ENCODE assay signal across 12 mouse cellular contexts in the genomic region with DNA sequence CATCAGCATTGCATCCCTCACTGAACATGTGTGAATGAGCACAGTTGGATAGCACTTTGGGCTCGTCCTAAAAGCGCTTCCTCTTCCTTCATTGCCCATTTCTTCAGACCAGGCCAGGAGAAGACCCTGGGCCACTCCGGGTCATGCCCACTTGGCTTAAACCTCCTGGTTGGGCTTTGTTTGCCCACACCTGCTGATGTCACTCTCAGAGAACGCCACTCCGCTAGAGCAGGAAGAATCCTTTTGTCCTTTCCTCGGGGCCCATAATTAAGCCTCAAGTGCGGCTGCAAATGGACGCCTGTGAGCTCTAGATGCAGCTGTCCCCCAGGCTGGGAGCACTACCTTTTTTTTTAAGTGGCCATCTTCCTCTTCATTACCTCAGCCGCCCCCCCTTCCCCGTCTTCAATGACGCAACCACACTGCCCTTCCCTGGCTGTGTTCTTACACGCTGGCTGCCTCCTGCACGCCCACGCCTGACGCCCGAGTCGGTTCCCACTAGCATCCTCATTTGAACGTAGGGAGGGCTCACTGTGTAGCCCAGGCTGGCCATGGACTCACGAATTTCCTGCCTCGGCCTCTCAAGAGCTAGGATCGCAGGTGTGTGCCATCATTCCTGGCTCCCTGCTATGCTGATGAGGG.
DNase-seq lines count a peak whose midpoint lies in the region; ATAC-seq lines count a peak whose summit lies in the region.
"Had no signal": no experiment of that assay in that cellular context is flagged by ENCODE, and none has a peak within 500 bp of the region (broad histone marks: within the 10 kb centered on the region; RNA-seq: fewer than 3 reads in every experiment).

No protein-coding gene starts in this region.

- 68% methylated on average over 21 of the region's 21 CpGs for WGBS in embryonic facial prominence, embryonic 14.5 days
- WGBS in embryonic facial prominence, embryonic 10.5 days = 78% methylated on average over 21 of the region's 21 CpGs

- peak; percentile 51 for DNase-seq in embryonic facial prominence, embryonic 14.5 days (ENCODE audit: low spot score)
- no peak for DNase-seq in embryonic facial prominence, embryonic 10.5 days (ENCODE audit: low spot score)
- peak; percentile 71 to 83 for DNase-seq in left cerebral cortex, adult 18-20 months (ENCODE audit: low spot score in 2 of 2)
- no peak for DNase-seq in left cerebral cortex, adult 11 months (ENCODE audit: low spot score)
- DNase-seq in left cerebral cortex, postnatal 25 days (ENCODE audit: low spot score in 2 of 2) = peak; percentile 62 to 89
- DNase-seq in retina, embryonic 14.5 days (ENCODE audit: low spot score) = peak; percentile 37
- DNase-seq in ovary, adult 18-20 months (ENCODE audit: low spot score) = no peak
- no peak for DNase-seq in cerebellum, adult 18-20 months
- DNase-seq: cerebellum, postnatal 25 days; heart, postnatal 36 days; kidney, adult 2 months had no signal

- no peak overlapping the region for H3K4me2 ChIP-seq in embryonic facial prominence, embryonic 14.5 days (ENCODE audit: low read depth, low read length)
- H3K4me2 ChIP-seq: stomach, embryonic 15.5 days had no signal

- intact Hi-C loops in left cerebral cortex, postnatal 25 days (cut with DNase I) = no loop called here

- no peak overlapping the region for H3K27ac ChIP-seq in embryonic facial prominence, embryonic 14.5 days (replicated peaks; ENCODE audit: low read depth, low read length)
- H3K27ac ChIP-seq in embryonic facial prominence, embryonic 10.5 days (replicated peaks) = no peak overlapping the region
- H3K27ac ChIP-seq: stomach, embryonic 15.5 days had no signal

- no peak; the same call in 1 of the 2 replicates for ATAC-seq in embryonic facial prominence, embryonic 14.5 days (ENCODE audit: low read depth)

- no peaks in the 10 kb centered on the region for H3K9me3 ChIP-seq in embryonic facial prominence, embryonic 14.5 days (ENCODE audit: control insufficient read depth, low read length)
- H3K9me3 ChIP-seq in embryonic facial prominence, embryonic 10.5 days = no peaks in the 10 kb centered on the region
- H3K9me3 ChIP-seq: stomach, embryonic 15.5 days had no signal

- H3K4me3 ChIP-seq in embryonic facial prominence, embryonic 14.5 days (ENCODE audit: low read depth, low read length) = no peak overlapping the region
- H3K4me3 ChIP-seq in embryonic facial prominence, embryonic 10.5 days = no peak overlapping the region
- H3K4me3 ChIP-seq: stomach, embryonic 15.5 days had no signal

- no peaks in the 10 kb centered on the region for H3K27me3 ChIP-seq in embryonic facial prominence, embryonic 14.5 days (replicated peaks; ENCODE audit: control insufficient read depth, insufficient read depth, low read length)
- no peaks in the 10 kb centered on the region for H3K27me3 ChIP-seq in embryonic facial prominence, embryonic 10.5 days (replicated peaks; ENCODE audit: low read depth, poor library complexity, severe bottlenecking)
- H3K27me3 ChIP-seq: stomach, embryonic 15.5 days had no signal

- no peak overlapping the region for H3K9ac ChIP-seq in embryonic facial prominence, embryonic 14.5 days (ENCODE audit: low read depth, low read length)
- H3K9ac ChIP-seq: stomach, embryonic 15.5 days had no signal

- H3K36me3 ChIP-seq in embryonic facial prominence, embryonic 14.5 days (ENCODE audit: control insufficient read depth, insufficient read depth, low read length) = peaks cover 60% of the 10 kb centered on the region
- peaks cover 96% of the 10 kb centered on the region for H3K36me3 ChIP-seq in embryonic facial prominence, embryonic 10.5 days (replicated peaks)

- H3K4me1 ChIP-seq in embryonic facial prominence, embryonic 14.5 days (ENCODE audit: control insufficient read depth, insufficient read depth, low read length) = no peaks in the 10 kb centered on the region
- H3K4me1 ChIP-seq in embryonic facial prominence, embryonic 10.5 days = peaks cover 7% of the 10 kb centered on the region; the same call in 1 of the 2 replicates
- H3K4me1 ChIP-seq: stomach, embryonic 15.5 days had no signal

Comparison
In these comparisons a context has a peak if more than half of its experiments do, and no peak if none do; other contexts are left out.
1. DNase-seq: peak in embryonic facial prominence, embryonic 14.5 days (single experiment), left cerebral cortex, adult 18-20 months (2 of 2), left cerebral cortex, postnatal 25 days (2 of 2) and retina, embryonic 14.5 days (single experiment); none in embryonic facial prominence, embryonic 10.5 days (single experiment), left cerebral cortex, adult 11 months (single experiment), ovary, adult 18-20 months (single experiment) and cerebellum, adult 18-20 months (0 of 2).